Mouse (Mus musculus) CH12.LX (cell line): ENCODE measurements around the gene Gm15114. TPM values are rescaled to one million over a fixed set of nuclear protein-coding genes. Genes with fewer than 3 reads are reported as not detected.
"Not testable (repeated sequence)": the region's sequence is repeated elsewhere in the genome, so short reads cannot be mapped to it uniquely, and the experiment has no call there.

ENCODE experiments used
- DNase-seq: peaks from one replicate; pipeline ENCODE4 v3.0.0-alpha.2; 2013; ENCODE audit errors: extremely low read depth
- H3K27ac ChIP-seq: 2 replicates; pipeline ENCODE4 v1.5.1; 2012; ENCODE audit warnings: low read depth, mild to moderate bottlenecking, control low read depth, moderate library complexity; ENCODE audit not compliant: insufficient read depth
- H3K27me3 ChIP-seq: replicated peaks from 2 replicates; pipeline ENCODE3; 2012; ENCODE audit warnings: inconsistent platforms
- H3K36me3 ChIP-seq, 2 experiments: replicated peaks in 1 of 2; 2 replicates each; pipeline versions ENCODE3 to v1.6.1; 2012; ENCODE audit warnings: inconsistent platforms in 1 of 2, low read length in 1 of 2, mild to moderate bottlenecking in 1 of 2, mixed read lengths in 1 of 2, moderate library complexity in 1 of 2; ENCODE audit not compliant: control insufficient read depth in 1 of 2, insufficient read depth in 1 of 2
- H3K4me1 ChIP-seq, 2 experiments: 2 replicates each; pipeline ENCODE4 v1.6.1; 2012; ENCODE audit warnings: inconsistent platforms in 1 of 2, moderate library complexity in 1 of 2; ENCODE audit not compliant: insufficient read depth in 2 of 2, control insufficient read depth in 1 of 2
- H3K4me2 ChIP-seq: 2 replicates; pipeline ENCODE4 v1.6.1; 2012; ENCODE audit warnings: low read depth, mild to moderate bottlenecking, control low read depth; ENCODE audit not compliant: poor library complexity, insufficient read depth, severe bottlenecking
- H3K4me3 ChIP-seq, 3 experiments: fragments of 150-350 bp in 1 of 3; sonication (generic) in 1 of 3; replicated peaks in 1 of 3; 2 replicates each; pipeline versions ENCODE3 to v1.5.1; 2011 to 2012; ENCODE audit warnings: low read depth in 2 of 3, low read length in 2 of 3, mild to moderate bottlenecking in 2 of 3, moderate library complexity in 2 of 3, control low read depth in 1 of 3, improper control_type of control experiment in 1 of 3, inconsistent platforms in 1 of 3, mixed read lengths in 1 of 3; ENCODE audit not compliant: poor library complexity in 1 of 3
- H3K79me2 ChIP-seq: replicated peaks from 2 replicates; pipeline ENCODE4 v1.6.1; 2012; ENCODE audit warnings: mild to moderate bottlenecking, moderate library complexity; ENCODE audit not compliant: control insufficient read depth, poor library complexity, insufficient read depth, severe bottlenecking; ENCODE audit errors: extremely low read depth
- H3K9ac ChIP-seq: 2 replicates; pipeline ENCODE4 v1.6.1; 2012; ENCODE audit warnings: low read depth, mild to moderate bottlenecking, control low read depth, moderate library complexity; ENCODE audit not compliant: insufficient read depth
- H3K9me3 ChIP-seq: replicated peaks from 2 replicates; pipeline ENCODE3; 2012; ENCODE audit warnings: low read length, inconsistent platforms, mixed read lengths
- dilution Hi-C: fragments of 300-500 bp; cut with MboI; formaldehyde crosslinking; loops from 2 replicates; pipeline ENCODE4 v1.14.3; 2020; ENCODE audit warnings: low sequenced_read_pairs; ENCODE audit not compliant: extremely low pct_unique_long_range_greater_than_20kb, extremely low pct_ligation_motif_present
- in situ Hi-C: fragments of 300-500 bp; cut with MboI; formaldehyde crosslinking; loops from 3 replicates; pipeline ENCODE4 v1.14.3; 2019; ENCODE audit warnings: low sequenced_read_pairs, low pct_ligation_motif_present, low pct_unique_long_range_greater_than_20kb, mixed read lengths
- polyA plus RNA-seq: library from polyadenylated mRNA; unstranded; fragments of >175 nt; gene quantifications from 2 replicates; pipeline ENCODE4 v1.2.1, GENCODE M21; 2012; ENCODE audit warnings: low read depth; ENCODE audit not compliant: insufficient read length
- total RNA-seq, 2 experiments: library from RNA; depleted of rRNA; stranded (reverse); fragments of 300-350 nt in 1 of 2; fragments of >200 nt in 1 of 2; gene quantifications; 2 replicates each; pipeline ENCODE4 v1.2.3; 2012 to 2014

The Gm15114 gene
- not detected in 2 replicates for total RNA-seq (2012; rRNA removed)
- not detected in 2 replicates for total RNA-seq (2014; rRNA removed)
- polyA plus RNA-seq = not detected in 2 replicates

DNA sequence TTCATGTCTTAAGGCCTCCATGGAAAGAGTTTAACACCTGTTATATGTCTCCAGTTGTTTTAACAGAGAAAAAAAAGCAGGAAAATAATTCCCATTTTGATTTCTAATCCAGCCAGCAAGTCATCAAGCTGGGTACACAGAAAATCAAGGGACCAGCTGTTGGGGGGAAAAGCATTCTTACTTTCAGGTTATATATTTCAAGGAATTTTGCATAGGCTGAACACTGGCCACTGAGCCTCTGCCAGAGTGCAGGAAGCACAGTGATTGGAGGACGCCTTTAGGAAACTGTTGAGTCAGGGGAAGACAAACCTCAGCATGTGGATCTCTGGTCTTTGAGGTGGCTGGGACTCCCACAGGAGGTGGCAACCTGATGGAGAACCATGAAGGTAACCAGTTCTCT is at the start of gene Gm15114:
TSS of gene Gm15114 (plus strand) at position 301 of the 400 bp plus-strand sequence.
- H3K9me3 ChIP-seq, H3K36me3 ChIP-seq, H3K4me1 ChIP-seq, dilution Hi-C loops, H3K27me3 ChIP-seq, H3K4me2 ChIP-seq, H3K27ac ChIP-seq, H3K9ac ChIP-seq, DNase-seq, in situ Hi-C loops, H3K4me3 ChIP-seq, H3K79me2 ChIP-seq: not testable (repeated sequence)

Other genes starting within 250 kb of the Gm15114 start
- not detected in 2 replicates for gene Gm8334, start 126.2 kb downstream of the Gm15114 start, total RNA-seq (2012; rRNA removed)
- not detected in 2 replicates for gene Gm8334, start 126.2 kb downstream of the Gm15114 start, total RNA-seq (2014; rRNA removed)
- gene Gm8334, start 126.2 kb downstream of the Gm15114 start, polyA plus RNA-seq = not detected in 2 replicates
- gene Gm15127, start 174.6 kb downstream of the Gm15114 start, total RNA-seq (2012; rRNA removed) = not detected in 2 replicates
- gene Gm15127, start 174.6 kb downstream of the Gm15114 start, total RNA-seq (2014; rRNA removed) = not detected in 2 replicates
- not detected in 2 replicates for gene Gm15127, start 174.6 kb downstream of the Gm15114 start, polyA plus RNA-seq